Mouse (Mus musculus) heart, postnatal 10 days (tissue): Measurements from ENCODE around the gene Gm11569. TPM values are rescaled to one million over a fixed set of nuclear protein-coding genes. Genes with fewer than 3 reads are reported as not detected.
"Not testable (repeated sequence)": the region's sequence is repeated elsewhere in the genome, so short reads cannot be mapped to it uniquely, and the experiment has no call there.

ENCODE experiments used
- DNase-seq, 2 experiments: peaks; one replicate each; pipeline ENCODE4 v3.0.0; 2021
- intact Hi-C: fragments of 180-260 bp; cut with DNase I; formaldehyde crosslinking; loops from one replicate; pipeline ENCODE4 v1.15.1; 2025
- total RNA-seq, 2 experiments: library from RNA; stranded (reverse); gene quantifications; 2 replicates each; pipeline ENCODE4 v1.2.3; 2021

The Gm11569 gene
- not detected for total RNA-seq

- intact Hi-C loops, DNase-seq: not testable (repeated sequence)
Observed at GRCm38 (mm10) chr11:99798832-99799231, at the start of gene Gm11569. Gm11569 (minus strand) TSS chr11:99798932.

- DNase-seq: no peak
Observed at GRCm38 (mm10) chr11:99846746-99847145, 48.0 kb upstream of the Gm11569 start.

DNA sequence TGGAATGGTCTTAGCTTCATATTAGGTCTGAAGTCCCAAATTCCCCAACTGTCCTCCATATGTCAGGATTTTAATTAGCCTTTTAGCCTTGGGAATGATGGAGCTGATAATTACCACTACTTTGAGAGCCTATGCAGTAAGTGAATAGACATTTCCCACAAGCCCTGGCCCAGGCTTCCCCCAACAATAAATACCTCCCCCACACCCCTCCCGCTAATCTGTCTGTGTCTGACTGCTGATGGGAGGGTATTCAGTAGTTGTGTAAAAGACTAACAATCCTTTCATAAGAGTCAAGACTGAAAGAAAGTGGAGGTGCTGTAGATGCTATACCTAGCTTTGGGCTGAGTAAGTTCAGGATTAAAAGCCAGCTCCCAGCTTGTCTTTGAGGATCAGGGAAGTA lies 43.5 kb upstream of the Gm11569 start:
- intact Hi-C loops: no loop called here
- no peak for DNase-seq

More at GRCm38 (mm10) chr11:99846746-99847145, 48.0 kb upstream of the Gm11569 start:
- intact Hi-C loops: no loop called here

DNA sequence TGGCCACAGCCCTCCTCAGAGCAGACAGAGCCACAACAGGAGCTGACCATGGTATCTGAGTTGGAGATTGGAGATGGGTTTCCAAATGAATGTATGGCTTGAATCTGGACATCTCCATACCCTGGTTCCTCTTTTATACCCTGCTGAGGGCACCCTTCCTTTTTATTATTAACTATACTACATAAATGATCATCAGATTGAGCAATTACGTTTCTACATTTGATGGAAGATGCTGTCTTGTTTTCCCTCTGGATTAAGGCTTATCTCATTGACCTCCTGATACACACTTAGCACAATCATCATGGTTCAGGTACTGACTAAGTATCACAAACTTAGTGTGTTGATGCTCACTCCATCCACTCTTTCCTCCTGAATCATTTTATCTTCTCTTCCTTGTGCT lies 39.2 kb upstream of the Gm11569 start, which contains the start of gene 2300003K06Rik:
Gene 2300003K06Rik, minus strand, starts transcription at position 101 of the 400 bp plus-strand sequence.
- intact Hi-C loops: no loop called here
- DNase-seq: no peak

DNA sequence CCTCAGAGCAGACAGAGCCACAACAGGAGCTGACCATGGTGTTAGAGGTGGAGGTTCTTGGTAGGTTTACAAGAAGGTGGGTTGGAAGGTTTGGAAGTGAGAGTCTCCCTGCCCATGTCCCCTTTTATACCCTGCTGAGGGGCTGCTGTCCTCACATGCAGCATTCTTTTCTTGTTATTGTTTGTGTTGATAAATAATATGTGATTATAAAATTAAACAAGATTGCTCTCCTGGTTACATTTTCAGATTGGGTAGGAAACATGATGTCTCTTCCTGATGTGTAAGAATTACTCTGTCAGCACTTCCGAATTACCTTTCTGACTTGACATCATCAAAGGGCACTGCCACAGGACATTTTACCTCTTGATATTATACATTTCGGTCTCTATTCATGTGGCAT lies 16.8 kb upstream of the Gm11569 start, which contains the start of gene Gm11564:
Gene Gm11564, minus strand, starts transcription at position 101 of the 400 bp plus-strand sequence.
- DNase-seq, intact Hi-C loops: not testable (repeated sequence)

DNA sequence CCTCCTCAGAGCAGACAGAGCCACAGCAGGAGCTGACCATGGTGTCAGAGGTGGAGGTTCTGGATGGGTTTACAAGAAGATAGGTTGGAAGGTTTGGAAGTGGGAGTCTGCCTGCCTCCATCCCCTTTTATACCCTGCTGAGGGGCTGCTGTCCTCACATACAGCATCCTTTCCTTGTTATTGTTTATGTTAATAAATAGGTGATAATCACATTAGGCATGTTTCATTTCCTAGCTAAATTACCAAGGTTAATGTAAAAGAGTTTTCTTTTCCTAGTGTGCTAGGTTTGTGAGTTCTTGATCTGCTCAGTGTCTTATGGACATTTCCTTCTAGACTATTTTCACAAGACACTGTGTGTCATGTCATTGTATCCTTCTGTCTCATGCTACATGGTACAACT lies 11.1 kb upstream of the Gm11569 start, which contains the start of gene Krtap4-13:
Gene Krtap4-13, minus strand, starts transcription at position 101 of the 400 bp plus-strand sequence.
- intact Hi-C loops, DNase-seq: not testable (repeated sequence)

DNA sequence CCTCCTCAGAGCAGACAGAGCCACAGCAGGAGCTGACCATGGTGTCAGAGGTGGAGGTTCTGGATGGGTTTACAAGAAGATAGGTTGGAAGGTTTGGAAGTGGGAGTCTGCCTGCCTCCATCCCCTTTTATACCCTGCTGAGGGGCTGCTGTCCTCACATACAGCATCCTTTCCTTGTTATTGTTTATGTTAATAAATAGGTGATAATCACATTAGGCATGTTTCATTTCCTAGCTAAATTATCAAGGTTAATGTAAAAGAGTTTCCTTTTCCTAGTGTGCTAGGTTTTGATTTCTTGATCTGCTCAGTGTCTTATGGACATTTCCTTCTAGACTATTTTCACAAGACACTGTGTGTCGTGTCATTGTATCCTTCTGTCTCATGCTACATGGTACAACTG lies 5.6 kb upstream of the Gm11569 start, which contains the start of gene Gm11554:
Gene Gm11554, minus strand, starts transcription at position 101 of the 400 bp plus-strand sequence.
- DNase-seq, intact Hi-C loops: not testable (repeated sequence)

DNA sequence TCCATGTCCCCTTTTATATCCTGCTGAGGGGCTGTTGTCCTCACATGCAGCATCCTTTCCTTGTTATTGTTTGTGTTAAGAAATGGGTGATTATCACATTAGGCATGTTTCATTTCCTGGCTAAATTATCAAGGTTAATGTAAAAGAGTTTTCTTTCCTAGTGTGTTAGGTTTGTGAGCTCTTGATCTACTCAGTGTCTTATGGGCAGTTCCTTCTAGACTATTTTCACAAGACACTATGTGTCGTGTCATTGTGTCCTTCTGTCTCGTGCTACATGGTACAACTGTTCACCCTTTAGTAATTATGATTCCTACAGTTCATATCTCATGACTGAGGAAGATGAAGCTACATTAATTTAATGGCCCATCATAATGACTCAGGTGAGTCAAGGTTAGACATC lies 5.4 kb downstream of the Gm11569 start, which contains the start of gene Gm11596:
Gene Gm11596, minus strand, starts transcription at position 101 of the 400 bp plus-strand sequence.
- no peak for DNase-seq
- intact Hi-C loops: no loop called here

DNA sequence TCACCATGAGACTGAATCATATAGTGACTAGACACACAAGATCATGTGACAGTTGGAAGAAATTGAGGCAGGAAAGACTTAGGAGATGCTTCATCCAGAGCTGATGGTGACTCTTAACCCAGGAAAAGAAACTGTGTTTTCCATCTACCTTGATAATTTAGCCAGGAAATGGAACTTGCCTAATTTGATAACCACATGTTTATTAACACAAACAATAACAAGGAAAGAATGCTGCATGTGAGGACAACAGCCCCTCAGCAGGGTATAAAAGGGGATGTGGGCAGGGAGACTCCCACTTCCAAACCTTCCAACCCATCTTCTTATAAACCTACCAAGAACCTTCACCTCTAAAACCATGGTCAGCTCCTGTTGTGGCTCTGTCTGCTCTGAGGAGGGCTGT lies 13.8 kb downstream of the Gm11569 start, which contains the start of gene Krtap4-9:
Gene Krtap4-9, plus strand, starts transcription at position 301 of the 400 bp plus-strand sequence.
- intact Hi-C loops, DNase-seq: not testable (repeated sequence)

GRCm38 (mm10) chr11:99780604-99781003 lies 18.1 kb downstream of the Gm11569 start, which contains the start of gene Krtap4-8:
Krtap4-8 (minus strand) TSS chr11:99780704.
- intact Hi-C loops: no loop called here
- no peak for DNase-seq

DNA sequence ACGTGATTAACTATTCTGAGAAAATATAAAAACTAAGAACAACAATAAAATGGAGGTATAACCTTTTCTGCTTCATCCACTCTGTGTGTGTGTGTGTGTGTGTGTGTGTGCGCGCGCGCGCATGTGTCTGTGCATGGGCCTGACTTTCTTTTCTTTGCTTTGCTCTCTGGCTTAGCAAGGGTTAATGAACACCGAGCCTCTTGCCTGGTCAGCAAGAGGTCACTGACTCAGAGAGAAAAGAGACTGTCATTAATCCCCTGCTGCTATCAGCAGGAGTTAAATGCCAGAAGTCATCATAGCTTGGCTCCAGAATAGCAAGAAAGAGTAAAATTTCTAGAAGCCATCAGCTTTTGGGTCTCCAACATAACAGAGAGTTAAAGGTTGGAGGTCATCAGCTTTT lies 20.3 kb downstream of the Gm11569 start:
- DNase-seq: no peak
- intact Hi-C loops: no loop called here

DNA sequence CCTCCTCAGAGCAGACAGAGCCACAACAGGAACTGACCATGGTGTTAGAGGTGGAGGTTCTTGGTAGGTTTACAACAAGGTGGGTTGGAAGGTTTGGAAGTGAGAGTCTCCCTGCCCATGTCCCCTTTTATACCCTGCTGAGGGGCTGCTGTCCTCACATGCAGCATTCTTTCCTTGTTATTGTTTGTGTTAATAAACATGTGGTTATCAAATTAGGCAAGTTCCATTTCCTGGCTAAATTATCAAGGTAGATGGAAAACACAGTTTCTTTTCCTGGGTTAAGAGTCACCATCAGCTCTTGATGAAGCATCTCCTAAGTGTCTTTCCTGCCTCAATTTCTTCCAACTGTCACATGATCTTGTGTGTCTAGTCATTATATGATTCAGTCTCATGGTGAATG lies 25.9 kb downstream of the Gm11569 start, which contains the start of gene Gm11595:
Gene Gm11595, minus strand, starts transcription at position 101 of the 400 bp plus-strand sequence.
- DNase-seq, intact Hi-C loops: not testable (repeated sequence)

- DNase-seq: no peak
- intact Hi-C loops: no loop called here
Observed at GRCm38 (mm10) chr11:99768410-99768809, 30.3 kb downstream of the Gm11569 start.

GRCm38 (mm10) chr11:99758877-99759276 lies 39.9 kb downstream of the Gm11569 start:
- intact Hi-C loops: no loop called here
- no peak for DNase-seq

Other genes starting within 250 kb of the Gm11569 start
- not detected for gene Krtap3-3, start 248.1 kb downstream of the Gm11569 start, total RNA-seq
- not detected for gene Krtap3-2, start 242.1 kb downstream of the Gm11569 start, total RNA-seq
- not detected for gene Gm11939, start 239.5 kb downstream of the Gm11569 start, total RNA-seq
- not detected for gene Krtap3-1, start 232.3 kb downstream of the Gm11569 start, total RNA-seq
- not detected for gene Krtap1-5, start 217.9 kb downstream of the Gm11569 start, total RNA-seq
- gene Krtap1-4, start 215.3 kb downstream of the Gm11569 start, total RNA-seq: not detected
- not detected for gene Krtap1-3, start 207.6 kb downstream of the Gm11569 start, total RNA-seq
- not detected for gene Krtap9-3, start 200.8 kb downstream of the Gm11569 start, total RNA-seq
- not detected for gene Gm11938, start 195.6 kb downstream of the Gm11569 start, total RNA-seq
- gene Gm11937, start 188.7 kb downstream of the Gm11569 start, total RNA-seq: not detected
- gene Krtap2-4, start 184.1 kb downstream of the Gm11569 start, total RNA-seq: not detected
- not detected for gene Gm11562, start 178.5 kb downstream of the Gm11569 start, total RNA-seq
- not detected for gene Krtap4-1, start 170.7 kb downstream of the Gm11569 start, total RNA-seq
- not detected for gene Krtap4-2, start 163.8 kb downstream of the Gm11569 start, total RNA-seq
- gene Krtap4-7, start 154.8 kb downstream of the Gm11569 start, total RNA-seq: not detected
- gene Gm11555, start 148.7 kb downstream of the Gm11569 start, total RNA-seq: not detected
- gene Gm11563, start 140.0 kb downstream of the Gm11569 start, total RNA-seq: not detected
- gene Krtap4-6, start 133.0 kb downstream of the Gm11569 start, total RNA-seq: not detected
- not detected for gene Gm14190, start 108.2 kb downstream of the Gm11569 start, total RNA-seq
- not detected for gene Gm14180, start 64.6 kb downstream of the Gm11569 start, total RNA-seq
- not detected for gene Gm11595, start 26.0 kb downstream of the Gm11569 start, total RNA-seq
- gene Krtap4-8, start 18.2 kb downstream of the Gm11569 start, total RNA-seq: not detected
- not detected for gene Krtap4-9, start 13.7 kb downstream of the Gm11569 start, total RNA-seq
- gene Gm11596, start 5.5 kb downstream of the Gm11569 start, total RNA-seq: not detected
- gene Gm11554, start 5.5 kb upstream of the Gm11569 start, total RNA-seq: not detected
- gene Krtap4-13, start 11.0 kb upstream of the Gm11569 start, total RNA-seq: not detected
- not detected for gene Gm11564, start 16.7 kb upstream of the Gm11569 start, total RNA-seq
- gene 2300003K06Rik, start 39.1 kb upstream of the Gm11569 start, total RNA-seq: not detected
- not detected for gene Krtap4-16, start 52.7 kb upstream of the Gm11569 start, total RNA-seq
- gene Gm11568, start 59.0 kb upstream of the Gm11569 start, total RNA-seq: not detected
- not detected for gene Gm11559, start 65.5 kb upstream of the Gm11569 start, total RNA-seq
- not detected for gene Krtap9-1, start 74.5 kb upstream of the Gm11569 start, total RNA-seq
- not detected for gene Gm11567, start 80.3 kb upstream of the Gm11569 start, total RNA-seq
- gene Krtap31-1, start 109.0 kb upstream of the Gm11569 start, total RNA-seq: not detected
- gene Gm11565, start 115.8 kb upstream of the Gm11569 start, total RNA-seq: not detected
- not detected for gene Krtap31-2, start 137.4 kb upstream of the Gm11569 start, total RNA-seq
- gene Krtap9-5, start 149.5 kb upstream of the Gm11569 start, total RNA-seq: not detected
- not detected for gene Krtap29-1, start 180.1 kb upstream of the Gm11569 start, total RNA-seq
- not detected for gene Krtap16-1, start 187.7 kb upstream of the Gm11569 start, total RNA-seq
- gene Krtap17-1, start 195.1 kb upstream of the Gm11569 start, total RNA-seq: not detected
- gene Krt33a, start 217.3 kb upstream of the Gm11569 start, total RNA-seq: not detected
- gene Krt33b, start 230.9 kb upstream of the Gm11569 start, total RNA-seq: not detected
- not detected for gene Krt34, start 242.6 kb upstream of the Gm11569 start, total RNA-seq